Mouse (Mus musculus) liver, embryonic 13.5 days (tissue): Measurements from ENCODE around the gene B3gnt5. TPM values are rescaled to one million over a fixed set of nuclear protein-coding genes. Genes with fewer than 3 reads are reported as not detected.
"Not testable (repeated sequence)": the region's sequence is repeated elsewhere in the genome, so short reads cannot be mapped to it uniquely, and the experiment has no call there.

Experiments used
- ATAC-seq: fragments of 200-750 bp; cut with Nextera tagmentation; 2 replicates; pipeline ENCODE4 v1.8.0; 2017; ENCODE audit warnings: low read depth, mild to moderate bottlenecking, moderate number of reproducible peaks, moderate library complexity
- DNase-seq: peaks from one replicate; pipeline ENCODE4 v3.0.0; 2022
- H3K27ac ChIP-seq: fragments of 300-500 bp; sonication (generic); 2 replicates; pipeline ENCODE4 v1.5.1; 2015; ENCODE audit warnings: moderate library complexity, mild to moderate bottlenecking, inconsistent platforms
- H3K27me3 ChIP-seq: fragments of 300-500 bp; sonication (generic); 2 replicates; pipeline ENCODE4 v1.6.1; 2015; ENCODE audit warnings: mild to moderate bottlenecking, inconsistent platforms
- H3K36me3 ChIP-seq: fragments of 300-500 bp; sonication (generic); 2 replicates; pipeline ENCODE4 v1.6.1; 2015; ENCODE audit warnings: mild to moderate bottlenecking, inconsistent platforms
- H3K4me1 ChIP-seq: fragments of 300-500 bp; sonication (generic); replicated peaks from 2 replicates; pipeline ENCODE4 v1.6.1; 2015; ENCODE audit warnings: inconsistent platforms
- H3K4me2 ChIP-seq: fragments of 300-500 bp; sonication (generic); 2 replicates; pipeline ENCODE4 v1.6.1; 2015; ENCODE audit warnings: inconsistent platforms, mild to moderate bottlenecking, moderate library complexity
- H3K4me3 ChIP-seq: fragments of 300-500 bp; sonication (generic); replicated peaks from 2 replicates; pipeline ENCODE4 v1.5.1; 2015; ENCODE audit warnings: mild to moderate bottlenecking, inconsistent platforms
- H3K9ac ChIP-seq: fragments of 300-500 bp; sonication (generic); 2 replicates; pipeline ENCODE4 v1.6.1; 2015; ENCODE audit warnings: mild to moderate bottlenecking, inconsistent platforms
- H3K9me3 ChIP-seq: fragments of 300-500 bp; sonication (generic); replicated peaks from 2 replicates; pipeline ENCODE4 v1.6.1; 2016; ENCODE audit warnings: inconsistent platforms
- WGBS: fragments of 180-500 bp; shearing (Covaris S2); methylation state at CpG from one replicate; pipeline ENCODE4 v1.1.7; 2015; ENCODE audit not compliant: insufficient replicate concordance; 5-methylcytosine and 5-hydroxymethylcytosine counted together
- polyA plus RNA-seq: library from polyadenylated mRNA; unstranded; fragments of >200 nt; fragmentation: Nextera tagmentation; extraction: Ambion mirVana; gene quantifications from 2 replicates; pipeline ENCODE4 v1.2.1, GENCODE M21; 2015

Gene B3gnt5
- 0.75 and 1.4 TPM in 2 replicates for polyA plus RNA-seq

DNA sequence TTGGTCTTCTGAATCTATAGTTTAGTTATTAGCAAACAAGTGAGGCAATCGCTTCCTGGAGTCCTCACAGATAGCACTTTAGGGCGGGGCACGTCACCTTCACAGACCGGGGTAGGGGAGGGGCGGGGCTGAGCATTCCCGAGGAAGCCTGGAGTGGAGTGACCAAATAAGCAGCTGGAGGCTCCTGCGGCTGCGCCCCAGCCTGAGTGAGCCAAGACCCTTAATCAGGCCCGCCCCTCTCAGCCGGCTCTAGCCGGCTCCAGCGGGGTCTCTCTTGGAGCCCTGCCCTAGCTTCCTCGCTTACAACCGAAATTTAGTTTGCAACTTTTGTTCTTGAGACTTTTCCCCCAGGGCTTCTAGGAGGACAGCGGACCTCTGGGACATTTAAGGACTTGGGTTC is at the start of gene B3gnt5:
TSS of gene B3gnt5 (plus strand) at position 135 of the 400 bp plus-strand sequence.
- DNase-seq = no peak
- H3K4me3 ChIP-seq = peak within 1 kb of the TSS; percentile 51
- H3K27me3 ChIP-seq = peaks cover 30% of the 10 kb centered on the region
- H3K36me3 ChIP-seq = no peaks in the 10 kb centered on the region
- peak; percentile 29; the same call in 1 of the 2 replicates for ATAC-seq
- peak within 1 kb of the TSS; percentile 41 for H3K9ac ChIP-seq
- 1% methylated on average over 15 of the region's 15 CpGs for WGBS
- H3K9me3 ChIP-seq = no peaks in the 10 kb centered on the region
- H3K4me1 ChIP-seq = no peaks in the 10 kb centered on the region
- H3K27ac ChIP-seq = no peak within 1 kb of the TSS; the same call in 1 of the 2 replicates
- peak within 1 kb of the TSS; percentile 67 for H3K4me2 ChIP-seq

- Histone ChIP-seq H3K36me3 (no peaks in the 10 kb centered on the region), H3K4me1 (no peaks in the 10 kb centered on the region), H3K27me3 (no peaks in the 10 kb centered on the region), H3K9me3 (no peaks in the 10 kb centered on the region), H3K4me2 (no peak overlapping the region), H3K4me3 (no peak overlapping the region), H3K9ac (no peak overlapping the region), H3K27ac (no peak overlapping the region)
- ATAC-seq (no peak), DNase-seq (no peak)
- WGBS = 29% methylated on average over 2 of the region's 2 CpGs
Observed at GRCm38 (mm10) chr16:19720959-19721358, 39.0 kb upstream of the B3gnt5 start.

DNA sequence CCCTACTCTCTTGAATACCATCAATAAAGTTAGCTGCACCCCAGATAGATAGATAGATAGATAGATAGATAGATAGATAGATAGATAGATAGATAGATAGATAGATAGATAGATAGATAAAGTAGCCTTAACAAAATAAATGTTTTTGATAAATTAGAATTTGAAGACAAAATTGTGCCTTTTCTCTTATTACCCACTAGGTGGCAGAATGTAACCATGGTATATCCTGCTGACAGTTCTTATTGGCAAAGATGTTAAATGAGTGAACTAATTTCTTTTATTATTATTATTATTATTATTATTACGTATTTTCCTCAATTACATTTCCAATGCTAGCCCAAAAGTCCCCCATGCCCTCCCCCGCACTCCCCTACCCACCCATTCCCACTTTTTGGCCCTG is 35.9 kb upstream of the B3gnt5 start:
- not testable (repeated sequence) for H3K27ac ChIP-seq, H3K27me3 ChIP-seq, H3K9ac ChIP-seq, H3K4me1 ChIP-seq, H3K4me3 ChIP-seq, H3K4me2 ChIP-seq, H3K9me3 ChIP-seq, H3K36me3 ChIP-seq, ATAC-seq, DNase-seq
- 33% methylated on average over 2 of the region's 2 CpGs for WGBS

GRCm38 (mm10) chr16:19732896-19733295 is 27.1 kb upstream of the B3gnt5 start:
- no peaks in the 10 kb centered on the region for H3K27me3 ChIP-seq
- WGBS = 50% methylated on average over 1 of the region's 1 CpGs
- no peak overlapping the region for H3K9ac ChIP-seq
- H3K4me3 ChIP-seq = no peak overlapping the region
- no peak overlapping the region for H3K4me2 ChIP-seq
- DNase-seq (no peak), ATAC-seq (no peak)
- no peaks in the 10 kb centered on the region for H3K9me3 ChIP-seq
- H3K27ac ChIP-seq = no peak overlapping the region
- H3K36me3 ChIP-seq = no peaks in the 10 kb centered on the region
- H3K4me1 ChIP-seq = no peaks in the 10 kb centered on the region

DNA sequence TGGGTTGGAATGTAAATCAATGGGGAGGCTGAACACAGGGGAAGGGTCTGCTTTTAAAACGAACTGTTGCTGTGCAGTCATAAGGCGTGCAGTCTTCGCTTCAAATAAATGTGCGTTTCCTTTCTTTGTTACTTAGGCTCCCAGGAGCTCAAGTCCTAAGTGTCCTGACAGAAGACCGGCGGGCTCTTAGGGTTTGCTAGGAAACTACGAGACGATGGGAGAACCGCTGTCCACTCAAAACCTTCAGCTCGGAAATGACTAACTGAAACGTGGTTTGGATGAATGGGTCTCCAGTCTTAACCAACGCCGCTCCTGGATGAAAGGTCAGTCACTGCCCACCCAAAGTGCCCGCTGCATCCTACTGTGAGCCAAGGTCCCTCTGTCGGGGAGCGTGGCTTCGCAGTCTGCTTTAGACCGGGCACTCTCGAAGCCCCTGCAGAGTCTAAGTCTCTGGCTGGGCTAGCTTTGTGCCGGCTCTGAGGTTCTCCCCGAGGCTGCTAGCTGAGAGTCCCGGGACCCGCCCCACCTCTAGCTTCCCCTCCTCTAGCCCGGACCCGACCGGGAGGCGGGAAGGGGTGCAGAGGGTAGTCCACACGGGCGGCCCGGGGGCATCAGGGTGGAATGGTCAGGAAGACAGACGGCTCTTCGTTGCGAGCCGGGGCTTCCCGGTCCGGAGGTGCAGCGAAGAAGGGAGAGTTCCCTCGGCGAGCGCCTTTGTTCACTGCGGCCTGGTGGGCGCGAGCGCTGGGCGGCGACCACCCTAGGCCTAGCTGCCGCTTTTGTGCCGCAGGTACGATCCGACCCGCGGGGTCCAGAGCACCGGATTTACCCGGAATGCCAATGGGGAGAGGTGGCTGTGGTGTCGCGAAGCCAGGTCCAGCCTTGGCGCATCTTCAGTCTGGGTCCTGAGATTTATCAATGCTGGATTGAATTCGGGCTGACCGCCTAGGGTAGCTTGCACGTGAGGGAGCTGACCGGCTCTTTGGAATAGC is 793 bp downstream of the B3gnt5 start:
- Histone ChIP-seq H3K4me2 (peak overlapping the region; percentile 67), H3K9me3 (no peaks in the 10 kb centered on the region), H3K27me3 (peaks cover 30% of the 10 kb centered on the region), H3K4me1 (no peaks in the 10 kb centered on the region), H3K36me3 (no peaks in the 10 kb centered on the region), H3K27ac (no peak overlapping the region; the same call in 1 of the 2 replicates), H3K4me3 (peak overlapping the region; percentile 51), H3K9ac (peak overlapping the region; percentile 41)
- ATAC-seq (no peak), DNase-seq (no peak)
- 1% methylated on average over 61 of the region's 61 CpGs for WGBS

GRCm38 (mm10) chr16:19761691-19762090 is 1.7 kb downstream of the B3gnt5 start:
- H3K36me3 ChIP-seq = no peaks in the 10 kb centered on the region
- H3K4me2 ChIP-seq = peak overlapping the region; percentile 67; the same call in 1 of the 2 replicates
- no peak overlapping the region for H3K27ac ChIP-seq
- no peaks in the 10 kb centered on the region for H3K4me1 ChIP-seq
- no peak for ATAC-seq
- DNase-seq = no peak
- H3K27me3 ChIP-seq = peaks cover 30% of the 10 kb centered on the region
- H3K9ac ChIP-seq = no peak overlapping the region
- WGBS = 44% methylated on average over 1 of the region's 1 CpGs
- H3K4me3 ChIP-seq = no peak overlapping the region
- no peaks in the 10 kb centered on the region for H3K9me3 ChIP-seq

GRCm38 (mm10) chr16:19766107-19766506 is 6.1 kb downstream of the B3gnt5 start:
- Histone ChIP-seq H3K9me3 (no peaks in the 10 kb centered on the region), H3K4me1 (no peaks in the 10 kb centered on the region), H3K36me3 (no peaks in the 10 kb centered on the region), H3K9ac (no peak overlapping the region), H3K27ac (no peak overlapping the region), H3K4me2 (no peak overlapping the region), H3K27me3 (peaks cover 17% of the 10 kb centered on the region), H3K4me3 (no peak overlapping the region)
- 77% methylated on average over 3 of the region's 3 CpGs for WGBS
- ATAC-seq (no peak), DNase-seq (no peak)

- WGBS = 27% methylated on average over 5 of the region's 5 CpGs
- H3K36me3 ChIP-seq = no peaks in the 10 kb centered on the region
Observed at GRCm38 (mm10) chr16:19768046-19768445, 8.0 kb downstream of the B3gnt5 start.

DNA sequence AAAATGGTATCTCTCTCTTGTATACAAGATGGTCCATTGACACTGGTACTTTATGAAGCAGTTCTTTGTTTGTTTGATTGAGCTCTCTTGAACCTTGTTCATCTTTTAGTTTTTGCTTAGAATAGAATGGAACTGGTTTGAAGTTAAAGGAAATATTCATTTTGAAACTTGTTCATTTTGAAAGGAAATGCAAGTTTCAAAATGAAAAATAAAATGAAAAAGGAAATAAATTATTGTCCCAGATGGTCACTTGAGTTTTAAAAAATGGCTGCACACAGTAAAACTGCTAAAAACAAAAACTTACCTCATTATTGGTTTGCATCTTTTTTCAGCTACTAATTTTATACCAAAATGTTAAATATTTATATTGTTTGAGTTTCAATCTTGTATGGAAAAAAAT is 12.0 kb downstream of the B3gnt5 start:
- Histone ChIP-seq H3K9me3 (no peaks in the 10 kb centered on the region), H3K36me3 (no peaks in the 10 kb centered on the region), H3K27ac (no peak overlapping the region), H3K4me1 (no peaks in the 10 kb centered on the region), H3K9ac (no peak overlapping the region), H3K27me3 (no peaks in the 10 kb centered on the region), H3K4me3 (no peak overlapping the region), H3K4me2 (no peak overlapping the region)
- ATAC-seq (no peak), DNase-seq (no peak)

More at GRCm38 (mm10) chr16:19768046-19768445, 8.0 kb downstream of the B3gnt5 start:
- Histone ChIP-seq H3K27ac (no peak overlapping the region), H3K27me3 (0 out of 2 replicates have a peak, but pooled peaks cover 2% of the 10 kb centered on the region), H3K4me1 (no peaks in the 10 kb centered on the region), H3K9ac (no peak overlapping the region), H3K4me3 (no peak overlapping the region), H3K9me3 (no peaks in the 10 kb centered on the region), H3K4me2 (no peak overlapping the region)
- ATAC-seq = no peak
- DNase-seq = no peak

GRCm38 (mm10) chr16:19786386-19787090 is 26.5 kb downstream of the B3gnt5 start:
- ATAC-seq = no peak
- Histone ChIP-seq H3K4me3 (no peak overlapping the region), H3K36me3 (no peaks in the 10 kb centered on the region), H3K4me2 (no peak overlapping the region), H3K4me1 (no peaks in the 10 kb centered on the region), H3K9me3 (no peaks in the 10 kb centered on the region), H3K9ac (no peak overlapping the region), H3K27ac (no peak overlapping the region), H3K27me3 (no peaks in the 10 kb centered on the region)
- 60% methylated on average over 12 of the region's 12 CpGs for WGBS
- no peak for DNase-seq

DNA sequence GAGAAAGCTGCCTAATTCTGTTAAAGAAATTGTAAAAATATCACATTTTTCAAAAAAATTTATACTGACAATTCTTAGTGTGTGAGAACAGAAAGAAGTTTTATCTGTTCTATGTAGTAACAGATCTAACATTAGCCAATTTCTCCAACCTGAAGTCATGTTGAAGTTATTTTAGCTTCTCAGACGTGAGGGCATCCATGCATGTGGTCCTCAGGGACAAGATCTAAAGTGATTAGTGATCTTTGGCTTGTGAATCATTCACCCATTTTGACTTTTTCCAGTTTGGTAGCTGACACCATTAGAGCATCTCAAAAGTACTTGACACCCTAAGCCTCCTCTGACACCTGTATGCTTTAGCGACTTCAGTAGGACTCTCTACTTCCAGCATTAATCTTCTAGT is 29.9 kb downstream of the B3gnt5 start:
- Histone ChIP-seq H3K9ac (no peak overlapping the region), H3K36me3 (no peaks in the 10 kb centered on the region), H3K9me3 (no peaks in the 10 kb centered on the region), H3K27ac (no peak overlapping the region), H3K4me2 (no peak overlapping the region), H3K27me3 (no peaks in the 10 kb centered on the region), H3K4me1 (no peaks in the 10 kb centered on the region), H3K4me3 (no peak overlapping the region)
- ATAC-seq (no peak), DNase-seq (no peak)
- 56% methylated on average over 2 of the region's 2 CpGs for WGBS
